In genomic region chr7:72259045-72259444, GRCm38 (mm10) we compare ENCODE assay signal across 15 mouse cellular contexts.
"Had no signal": no experiment of that assay in that cellular context is flagged by ENCODE, and none has a peak within 500 bp of the region (broad histone marks: within the 10 kb centered on the region; RNA-seq: fewer than 3 reads in every experiment).

No protein-coding gene starts in this region.

- H3K4me2 ChIP-seq: liver, embryonic 11.5 days; liver, embryonic 15.5 days; lung, embryonic 15.5 days; midbrain, embryonic 11.5 days had no signal

- H3K27me3 ChIP-seq: liver, embryonic 15.5 days; lung, embryonic 15.5 days; megakaryocyte, embryonic 14.5 days had no signal

- ATAC-seq: midbrain, embryonic 16.5 days had no signal

- H3K36me3 ChIP-seq: limb, embryonic 10.5 days; liver, embryonic 15.5 days; lung, embryonic 15.5 days had no signal

- H3K4me1 ChIP-seq: limb, embryonic 10.5 days; liver, embryonic 15.5 days; lung, embryonic 15.5 days had no signal

- H3K9ac ChIP-seq: liver, embryonic 15.5 days; lung, embryonic 15.5 days had no signal

- H3K27ac ChIP-seq: layer of hippocampus, adult 2 months; limb, embryonic 10.5 days; liver, embryonic 15.5 days; macrophage had no signal

- H3K9me3 ChIP-seq: limb, embryonic 10.5 days; liver, embryonic 15.5 days; lung, embryonic 15.5 days; megakaryocyte, embryonic 14.5 days had no signal

- H3K4me3 ChIP-seq: layer of hippocampus, adult 2 months; limb, embryonic 10.5 days; liver, embryonic 15.5 days; lung, embryonic 15.5 days; megakaryocyte, embryonic 14.5 days had no signal

- DNase-seq: kidney, adult 9 months; kidney, postnatal 10 days; kidney, postnatal 4 days; lung, postnatal 14 days; right cerebral cortex, postnatal 14 days; thymus, postnatal 4 days had no signal
